ENCODE assay signal across 20 mouse cellular contexts in the genomic region with DNA sequence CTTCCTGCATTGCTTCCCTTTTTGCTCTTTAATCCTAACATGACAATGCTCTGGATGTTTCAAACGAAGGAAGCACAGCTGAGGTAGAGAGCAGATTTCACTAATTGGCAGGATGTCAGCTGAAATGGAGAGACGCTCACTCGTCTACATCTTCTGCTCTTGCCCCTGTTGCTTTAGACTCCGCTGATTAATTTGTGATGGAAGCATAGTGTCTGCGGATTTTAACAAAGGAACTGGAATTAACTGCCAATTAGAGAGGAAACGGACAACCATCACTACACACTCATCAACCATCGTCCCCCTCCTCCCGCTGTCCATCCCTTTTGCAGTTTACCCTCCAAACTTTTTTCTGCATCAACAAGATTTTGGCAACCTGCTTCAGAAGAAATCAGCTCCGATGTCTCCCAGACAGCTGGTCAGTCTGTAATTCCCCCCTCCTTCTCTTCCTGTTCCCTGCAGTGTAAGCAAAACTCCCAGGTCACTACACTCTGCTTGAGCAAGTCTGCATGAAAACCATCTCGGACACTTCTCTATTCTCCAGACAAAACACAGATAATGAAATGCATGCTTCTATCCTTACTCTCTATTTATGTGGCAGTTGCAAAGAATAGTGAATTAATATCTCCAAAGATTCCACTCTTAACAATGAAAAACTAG.
DNase-seq lines count a peak whose midpoint lies in the region; ATAC-seq and TF ChIP-seq lines count a peak whose summit lies in the region.
"Had no signal": no experiment of that assay in that cellular context is flagged by ENCODE, and none has a peak within 500 bp of the region (broad histone marks: within the 10 kb centered on the region; RNA-seq: fewer than 3 reads in every experiment).

No protein-coding gene starts in this region.

- TF ChIP-seq POLR2A in heart, adult 2 months (IDR thresholded peaks at IDR 0.05; ENCODE audit: insufficient read depth, low read depth, low read length), result no peak

- H3K9ac ChIP-seq in embryonic facial prominence, embryonic 14.5 days (ENCODE audit: low read depth, low read length), result no peak overlapping the region
- H3K9ac ChIP-seq in kidney, embryonic 16.5 days (replicated peaks; ENCODE audit: low read length), result no peak overlapping the region
- H3K9ac ChIP-seq in forebrain, embryonic 13.5 days, result no peak overlapping the region
- H3K9ac ChIP-seq in midbrain, embryonic 14.5 days (replicated peaks; ENCODE audit: low read length), result no peak overlapping the region
- H3K9ac ChIP-seq in heart, adult 2 months (ENCODE audit: low read depth, low read length), result no peak overlapping the region
- H3K9ac ChIP-seq: limb, embryonic 13.5 days; liver, embryonic 14.5 days had no signal

- H3K4me2 ChIP-seq in embryonic facial prominence, embryonic 14.5 days (ENCODE audit: low read depth, low read length), result no peak overlapping the region
- H3K4me2 ChIP-seq in kidney, embryonic 16.5 days (replicated peaks; ENCODE audit: low read depth, low read length), result no peak overlapping the region
- peak overlapping the region; percentile 35 for H3K4me2 ChIP-seq in forebrain, embryonic 13.5 days
- H3K4me2 ChIP-seq in midbrain, embryonic 14.5 days (ENCODE audit: low read length), result no peak overlapping the region
- H3K4me2 ChIP-seq: limb, embryonic 13.5 days had no signal

- no peaks in the 10 kb centered on the region for H3K9me3 ChIP-seq in embryonic facial prominence, embryonic 14.5 days (ENCODE audit: control insufficient read depth, low read length)
- no peaks in the 10 kb centered on the region for H3K9me3 ChIP-seq in embryonic facial prominence, embryonic 10.5 days
- H3K9me3 ChIP-seq in kidney, embryonic 16.5 days (ENCODE audit: low read length), result no peaks in the 10 kb centered on the region
- no peaks in the 10 kb centered on the region for H3K9me3 ChIP-seq in forebrain, embryonic 13.5 days (replicated peaks)
- no peaks in the 10 kb centered on the region for H3K9me3 ChIP-seq in midbrain, embryonic 14.5 days (ENCODE audit: control insufficient read depth, low read length)
- H3K9me3 ChIP-seq: limb, embryonic 13.5 days had no signal

- intact Hi-C loops in heart, adult 2 months (cut with DNase I), result no loop called here

- DNase-seq in embryonic facial prominence, embryonic 14.5 days (ENCODE audit: low spot score), result peak; percentile 16
- no peak for DNase-seq in embryonic facial prominence, embryonic 10.5 days (ENCODE audit: low spot score)
- DNase-seq in kidney, adult 9 months, result no peak
- peak; percentile 27 for DNase-seq in midbrain, embryonic 14.5 days
- DNase-seq in heart, adult 2 months, result no peak
- no peak for DNase-seq in spleen, postnatal 10 days (ENCODE audit: low spot score in 2 of 2)
- DNase-seq: adrenal gland, postnatal 25 days; cerebellum, adult 9-11 months; embryo, embryonic 11 days; gastrocnemius, postnatal 10 days; kidney, postnatal 14 days; lung, postnatal 10 days; right cerebral cortex, adult 18-20 months; spleen, adult 18-20 months had no signal

- no peaks in the 10 kb centered on the region for H3K79me2 ChIP-seq in heart, adult 2 months (replicated peaks; ENCODE audit: control insufficient read depth, insufficient read depth, low read length)

- no peak overlapping the region for H3K27ac ChIP-seq in embryonic facial prominence, embryonic 14.5 days (replicated peaks; ENCODE audit: low read depth, low read length)
- H3K27ac ChIP-seq in embryonic facial prominence, embryonic 10.5 days (replicated peaks), result no peak overlapping the region
- H3K27ac ChIP-seq in kidney, embryonic 16.5 days (ENCODE audit: low read length), result no peak overlapping the region
- no peak overlapping the region for H3K27ac ChIP-seq in forebrain, embryonic 13.5 days
- no peak overlapping the region for H3K27ac ChIP-seq in midbrain, embryonic 14.5 days (replicated peaks; ENCODE audit: low read depth, low read length)
- no peak overlapping the region for H3K27ac ChIP-seq in heart, adult 2 months
- H3K27ac ChIP-seq: limb, embryonic 13.5 days; liver, embryonic 14.5 days had no signal

- H3K4me3 ChIP-seq in embryonic facial prominence, embryonic 14.5 days (ENCODE audit: low read depth, low read length), result no peak overlapping the region
- no peak overlapping the region for H3K4me3 ChIP-seq in embryonic facial prominence, embryonic 10.5 days
- no peak overlapping the region for H3K4me3 ChIP-seq in kidney, embryonic 16.5 days (ENCODE audit: low read length)
- no peak overlapping the region for H3K4me3 ChIP-seq in forebrain, embryonic 13.5 days
- H3K4me3 ChIP-seq in midbrain, embryonic 14.5 days (replicated peaks; ENCODE audit: low read depth, low read length), result no peak overlapping the region
- H3K4me3 ChIP-seq in heart, adult 2 months, result no peak overlapping the region
- H3K4me3 ChIP-seq: limb, embryonic 13.5 days; myocyte had no signal

- ATAC-seq in embryonic facial prominence, embryonic 14.5 days (ENCODE audit: low read depth), result peak; percentile 9; the same call in 1 of the 2 replicates
- peak; percentile 67; the same call in 1 of the 2 replicates for ATAC-seq in kidney, embryonic 16.5 days (ENCODE audit: low FRiP score, low TSS enrichment)
- peak; percentile 24; the same call in 1 of the 2 replicates for ATAC-seq in forebrain, embryonic 13.5 days
- no peak for ATAC-seq in midbrain, embryonic 14.5 days (ENCODE audit: low FRiP score, low TSS enrichment)

- H3K36me3 ChIP-seq in embryonic facial prominence, embryonic 14.5 days (ENCODE audit: control insufficient read depth, insufficient read depth, low read length), result no peaks in the 10 kb centered on the region
- no peaks in the 10 kb centered on the region for H3K36me3 ChIP-seq in embryonic facial prominence, embryonic 10.5 days (replicated peaks)
- H3K36me3 ChIP-seq in kidney, embryonic 16.5 days (ENCODE audit: insufficient read depth, low read length), result no peaks in the 10 kb centered on the region
- H3K36me3 ChIP-seq in forebrain, embryonic 13.5 days (ENCODE audit: poor library complexity, severe bottlenecking), result no peaks in the 10 kb centered on the region
- no peaks in the 10 kb centered on the region for H3K36me3 ChIP-seq in midbrain, embryonic 14.5 days (ENCODE audit: control insufficient read depth, insufficient read depth, low read length)
- no peaks in the 10 kb centered on the region for H3K36me3 ChIP-seq in heart, adult 2 months (ENCODE audit: control insufficient read depth, insufficient read depth, low read length)
- H3K36me3 ChIP-seq: limb, embryonic 13.5 days had no signal

- no peak for TF ChIP-seq CTCF in heart, adult 2 months (IDR thresholded peaks at IDR 0.05)

- H3K4me1 ChIP-seq in embryonic facial prominence, embryonic 14.5 days (ENCODE audit: control insufficient read depth, insufficient read depth, low read length), result no peaks in the 10 kb centered on the region
- no peaks in the 10 kb centered on the region; the same call in 1 of the 2 replicates for H3K4me1 ChIP-seq in embryonic facial prominence, embryonic 10.5 days
- no peaks in the 10 kb centered on the region for H3K4me1 ChIP-seq in kidney, embryonic 16.5 days (ENCODE audit: insufficient read depth, low read length)
- peaks cover 10% of the 10 kb centered on the region for H3K4me1 ChIP-seq in forebrain, embryonic 13.5 days
- 0 out of 2 replicates have a peak, but pooled peaks cover 5% of the 10 kb centered on the region for H3K4me1 ChIP-seq in midbrain, embryonic 14.5 days (ENCODE audit: control insufficient read depth, insufficient read depth, low read length)
- no peaks in the 10 kb centered on the region for H3K4me1 ChIP-seq in heart, adult 2 months (ENCODE audit: control insufficient read depth, insufficient read depth, low read length)
- H3K4me1 ChIP-seq: limb, embryonic 13.5 days had no signal

- no peaks in the 10 kb centered on the region for H3K27me3 ChIP-seq in embryonic facial prominence, embryonic 14.5 days (replicated peaks; ENCODE audit: control insufficient read depth, insufficient read depth, low read length)
- H3K27me3 ChIP-seq in embryonic facial prominence, embryonic 10.5 days (replicated peaks; ENCODE audit: low read depth, poor library complexity, severe bottlenecking), result no peaks in the 10 kb centered on the region
- no peaks in the 10 kb centered on the region for H3K27me3 ChIP-seq in kidney, embryonic 16.5 days (ENCODE audit: insufficient read depth, low read length)
- H3K27me3 ChIP-seq in forebrain, embryonic 13.5 days, result no peaks in the 10 kb centered on the region
- H3K27me3 ChIP-seq in midbrain, embryonic 14.5 days (ENCODE audit: control insufficient read depth, insufficient read depth, low read length), result no peaks in the 10 kb centered on the region
- H3K27me3 ChIP-seq in heart, adult 2 months (ENCODE audit: control insufficient read depth, insufficient read depth, low read length), result no peaks in the 10 kb centered on the region
- H3K27me3 ChIP-seq: CH12.LX; limb, embryonic 13.5 days had no signal

- 50% methylated on average over 10 of the region's 10 CpGs for WGBS in embryonic facial prominence, embryonic 14.5 days
- 52% methylated on average over 10 of the region's 10 CpGs for WGBS in embryonic facial prominence, embryonic 10.5 days
- 38% methylated on average over 10 of the region's 10 CpGs for WGBS in kidney, embryonic 16.5 days
- whole genome bisulfite sequencing in forebrain, embryonic 13.5 days, result 11% methylated on average over 10 of the region's 10 CpGs
- WGBS in midbrain, embryonic 14.5 days, result 43% methylated on average over 10 of the region's 10 CpGs
- whole genome bisulfite sequencing in heart, adult 2 months, result 40% methylated on average over 10 of the region's 10 CpGs

- TF ChIP-seq EP300 in heart, adult 2 months (IDR thresholded peaks at IDR 0.05; ENCODE audit: insufficient read depth, low read depth, low read length), result no peak

Comparison
In these comparisons a context has a peak if more than half of its experiments do, and no peak if none do; other contexts are left out.
1. DNase-seq: peak in embryonic facial prominence, embryonic 14.5 days (single experiment) and midbrain, embryonic 14.5 days (single experiment); none in embryonic facial prominence, embryonic 10.5 days (single experiment), kidney, adult 9 months (single experiment), heart, adult 2 months (0 of 2) and spleen, postnatal 10 days (0 of 2).